Mouse (Mus musculus) E14TG2a.4 (cell line): ENCODE measurements around the gene Acsbg1.

ENCODE experiments used
- CTCF ChIP-seq: conservative IDR thresholded peaks from 2 replicates; pipeline ENCODE4 v1.5.1; 2014; ENCODE audit warnings: low read length
- NANOG ChIP-seq: IDR thresholded peaks from 2 replicates; pipeline ENCODE4 v1.6.1; 2014; ENCODE audit warnings: borderline replicate concordance, low read length, mixed read lengths

DNA sequence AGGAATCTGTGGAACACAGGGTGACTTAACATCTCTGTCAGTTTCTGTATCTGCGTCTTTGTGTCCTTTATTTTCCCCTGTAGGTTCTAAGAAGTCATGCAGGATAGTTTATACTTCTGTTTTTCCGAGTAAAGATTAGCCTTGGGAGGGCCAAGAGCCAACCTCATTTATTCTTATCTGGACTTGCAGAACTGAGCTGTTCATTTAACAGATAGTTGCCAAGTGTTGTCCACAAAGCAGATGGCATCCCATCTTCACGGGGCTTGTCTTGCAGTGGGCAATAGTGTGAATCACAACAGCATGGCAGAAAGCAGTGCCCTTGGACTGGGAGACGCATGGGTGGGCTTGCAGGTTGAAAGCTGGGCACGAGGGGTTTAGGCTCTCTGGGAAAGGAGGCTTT lies 42.7 kb upstream of the Acsbg1 start:
- no peak for TF ChIP-seq CTCF
- no peak for TF ChIP-seq NANOG
